In genomic region chr2:93071656-93072055, GRCm38 (mm10) we compare ENCODE assay signal across 8 mouse cellular contexts. TPM values are rescaled to one million over a fixed set of nuclear protein-coding genes. Genes with fewer than 3 reads are reported as not detected.
DNase-seq lines count a peak whose midpoint lies in the region; ATAC-seq lines count a peak whose summit lies in the region.

No protein-coding gene starts in this region.

- ATAC-seq in granulocyte monocyte progenitor cell, adult 5-6 weeks (replicated peaks; ENCODE audit: poor library complexity, severe bottlenecking) = peak; percentile 74

- peak; percentile 71 to 72 for DNase-seq in cerebellum, postnatal 10 days
- no peak for DNase-seq in cerebellum, adult 9-10 months
- peak; percentile 44 for DNase-seq in A20 (ENCODE audit: low read depth, low spot score)
- peak; percentile 56 to 81 for DNase-seq in adrenal gland, postnatal 4 days (ENCODE audit: low spot score in 2 of 2)
- DNase-seq in kidney, postnatal 14 days = peak; percentile 86
- peak; percentile 89 for DNase-seq in mesoderm, embryonic 11.5 days (ENCODE audit: low read depth, low spot score)
- DNase-seq in testis, postnatal 10 days (ENCODE audit: low spot score) = peak; percentile 93

RNA-seq across cellular contexts. Expression of gene Prdm11, which starts 25.7 kb away (rescaled TPM):
- total RNA-seq in adrenal gland, postnatal 4 days (2021) = 10 to 100 TPM; 59.3 to 65.4 TPM
- 12.2 and 13.3 TPM in 2 replicates for total RNA-seq in granulocyte monocyte progenitor cell, adult 5-6 weeks (2014; fragmentation: Nextera tagmentation)
- total RNA-seq in granulocyte monocyte progenitor cell, adult 5-6 weeks (2017) = 3.3 and 6.1 TPM in 2 replicates

Comparison
In these comparisons a context has a peak if more than half of its experiments do, and no peak if none do; other contexts are left out.
1. RNA of gene Prdm11, which starts 25.7 kb away (total RNA-seq): 59.3 to 65.4 TPM in adrenal gland, postnatal 4 days; 3.3 to 13.3 TPM in granulocyte monocyte progenitor cell, adult 5-6 weeks; every median in the first group is over 4 times any median in the second.